Mouse (Mus musculus): Measurements from ENCODE around the gene Tmie. TPM values are rescaled to one million over a fixed set of nuclear protein-coding genes. Genes with fewer than 3 reads are reported as not detected.

Tmie gene
- polyA plus RNA-seq, 1 experiment from 2014 or later: 1.5 TPM

GRCm38 (mm10) chr9:110907838-110908630 is 28.1 kb upstream of the Tmie start:
- Histone ChIP-seq H3K27ac (ENCODE audit: low read length) (no peak overlapping the region), H3K4me2 (ENCODE audit: low read depth, low read length) (no peak overlapping the region), H3K36me3 (ENCODE audit: control insufficient read depth, insufficient read depth, low read length) (no peaks in the 10 kb centered on the region), H3K4me3 (ENCODE audit: low read length) (no peak overlapping the region), H3K9me3 (ENCODE audit: control insufficient read depth, low read length) (no peaks in the 10 kb centered on the region), H3K9ac (ENCODE audit: low read length) (no peak overlapping the region), H3K27me3 (ENCODE audit: control insufficient read depth, insufficient read depth, low read depth, low read length) (no peaks in the 10 kb centered on the region), H3K4me1 (replicated peaks; ENCODE audit: control insufficient read depth, insufficient read depth, low read length) (no peaks in the 10 kb centered on the region)
- ATAC-seq (ENCODE audit: low read depth): no peak
- 74% methylated on average over 4 of the region's 4 CpGs for WGBS

GRCm38 (mm10) chr9:110907201-110907837 is 27.4 kb upstream of the Tmie start:
- no peaks in the 10 kb centered on the region for H3K36me3 ChIP-seq (ENCODE audit: control insufficient read depth, insufficient read depth, low read length)
- ATAC-seq (ENCODE audit: low read depth): no peak
- no peaks in the 10 kb centered on the region for H3K27me3 ChIP-seq (ENCODE audit: control insufficient read depth, insufficient read depth, low read depth, low read length)
- H3K4me3 ChIP-seq (ENCODE audit: low read length): no peak overlapping the region
- no peaks in the 10 kb centered on the region for H3K9me3 ChIP-seq (ENCODE audit: control insufficient read depth, low read length)
- H3K4me1 ChIP-seq (replicated peaks; ENCODE audit: control insufficient read depth, insufficient read depth, low read length): no peaks in the 10 kb centered on the region
- H3K9ac ChIP-seq (ENCODE audit: low read length): no peak overlapping the region
- H3K4me2 ChIP-seq (ENCODE audit: low read depth, low read length): no peak overlapping the region
- no peak overlapping the region for H3K27ac ChIP-seq (ENCODE audit: low read length)
- 86% methylated on average over 11 of the region's 11 CpGs for WGBS

GRCm38 (mm10) chr9:110902271-110902670 is 22.4 kb upstream of the Tmie start:
- 73% methylated on average over 4 of the region's 4 CpGs for WGBS
- H3K4me3 ChIP-seq (ENCODE audit: low read length): no peak overlapping the region
- H3K36me3 ChIP-seq (ENCODE audit: control insufficient read depth, insufficient read depth, low read length): peaks cover 5% of the 10 kb centered on the region; the same call in 1 of the 2 replicates
- no peak overlapping the region for H3K27ac ChIP-seq (ENCODE audit: low read length)
- 0 out of 2 replicates have a peak, but pooled peaks cover 3% of the 10 kb centered on the region for H3K4me1 ChIP-seq (replicated peaks; ENCODE audit: control insufficient read depth, insufficient read depth, low read length)
- no peak for ATAC-seq (ENCODE audit: low read depth)
- no peaks in the 10 kb centered on the region for H3K9me3 ChIP-seq (ENCODE audit: control insufficient read depth, low read length)
- no peak overlapping the region for H3K9ac ChIP-seq (ENCODE audit: low read length)
- no peaks in the 10 kb centered on the region for H3K27me3 ChIP-seq (ENCODE audit: control insufficient read depth, insufficient read depth, low read depth, low read length)
- no peak overlapping the region for H3K4me2 ChIP-seq (ENCODE audit: low read depth, low read length)

GRCm38 (mm10) chr9:110901204-110901603 is 21.3 kb upstream of the Tmie start:
- ATAC-seq (ENCODE audit: low read depth): no peak
- WGBS: 85% methylated on average over 6 of the region's 6 CpGs
- H3K4me1 ChIP-seq (replicated peaks; ENCODE audit: control insufficient read depth, insufficient read depth, low read length): peaks cover 3% of the 10 kb centered on the region; the same call in 1 of the 2 replicates

GRCm38 (mm10) chr9:110899451-110900008 is 19.6 kb upstream of the Tmie start:
- Histone ChIP-seq H3K9me3 (ENCODE audit: control insufficient read depth, low read length) (no peaks in the 10 kb centered on the region), H3K4me1 (replicated peaks; ENCODE audit: control insufficient read depth, insufficient read depth, low read length) (peaks cover 3% of the 10 kb centered on the region; the same call in 1 of the 2 replicates)
- no peak for ATAC-seq (ENCODE audit: low read depth)

More at GRCm38 (mm10) chr9:110901204-110901603, 21.3 kb upstream of the Tmie start:
- H3K27me3 ChIP-seq (ENCODE audit: control insufficient read depth, insufficient read depth, low read depth, low read length): no peaks in the 10 kb centered on the region
- no peaks in the 10 kb centered on the region for H3K9me3 ChIP-seq (ENCODE audit: control insufficient read depth, low read length)
- H3K9ac ChIP-seq (ENCODE audit: low read length): no peak overlapping the region
- H3K36me3 ChIP-seq (ENCODE audit: control insufficient read depth, insufficient read depth, low read length): peaks cover 5% of the 10 kb centered on the region; the same call in 1 of the 2 replicates
- H3K27ac ChIP-seq (ENCODE audit: low read length): no peak overlapping the region
- no peak overlapping the region for H3K4me2 ChIP-seq (ENCODE audit: low read depth, low read length)
- no peak overlapping the region for H3K4me3 ChIP-seq (ENCODE audit: low read length)

GRCm38 (mm10) chr9:110896595-110896994 is 16.7 kb upstream of the Tmie start:
- WGBS: 9% methylated on average over 6 of the region's 6 CpGs
- peak overlapping the region; percentile 7; the same call in 1 of the 2 replicates for H3K4me2 ChIP-seq (ENCODE audit: low read depth, low read length)
- H3K4me3 ChIP-seq (ENCODE audit: low read length): no peak overlapping the region
- peaks cover 3% of the 10 kb centered on the region; the same call in 1 of the 2 replicates for H3K4me1 ChIP-seq (replicated peaks; ENCODE audit: control insufficient read depth, insufficient read depth, low read length)
- H3K9me3 ChIP-seq (ENCODE audit: control insufficient read depth, low read length): no peaks in the 10 kb centered on the region
- peak; percentile 27; the same call in 1 of the 2 replicates for ATAC-seq (ENCODE audit: low read depth)
- peaks cover 8% of the 10 kb centered on the region for H3K36me3 ChIP-seq (ENCODE audit: control insufficient read depth, insufficient read depth, low read length)
- no peak overlapping the region for H3K9ac ChIP-seq (ENCODE audit: low read length)
- H3K27ac ChIP-seq (ENCODE audit: low read length): no peak overlapping the region
- no peaks in the 10 kb centered on the region for H3K27me3 ChIP-seq (ENCODE audit: control insufficient read depth, insufficient read depth, low read depth, low read length)

More at GRCm38 (mm10) chr9:110899451-110900008, 19.6 kb upstream of the Tmie start:
- H3K9ac ChIP-seq (ENCODE audit: low read length): no peak overlapping the region
- no peaks in the 10 kb centered on the region for H3K27me3 ChIP-seq (ENCODE audit: control insufficient read depth, insufficient read depth, low read depth, low read length)
- no peak overlapping the region for H3K27ac ChIP-seq (ENCODE audit: low read length)
- H3K4me2 ChIP-seq (ENCODE audit: low read depth, low read length): no peak overlapping the region
- peaks cover 5% of the 10 kb centered on the region; the same call in 1 of the 2 replicates for H3K36me3 ChIP-seq (ENCODE audit: control insufficient read depth, insufficient read depth, low read length)
- no peak overlapping the region for H3K4me3 ChIP-seq (ENCODE audit: low read length)
- 37% methylated on average over 10 of the region's 10 CpGs for WGBS

- Histone ChIP-seq H3K4me2 (ENCODE audit: low read depth, low read length) (no peak overlapping the region), H3K4me3 (ENCODE audit: low read length) (no peak overlapping the region), H3K27me3 (ENCODE audit: control insufficient read depth, insufficient read depth, low read depth, low read length) (no peaks in the 10 kb centered on the region), H3K4me1 (replicated peaks; ENCODE audit: control insufficient read depth, insufficient read depth, low read length) (peaks cover 3% of the 10 kb centered on the region; the same call in 1 of the 2 replicates), H3K36me3 (ENCODE audit: control insufficient read depth, insufficient read depth, low read length) (peaks cover 8% of the 10 kb centered on the region), H3K9ac (ENCODE audit: low read length) (no peak overlapping the region), H3K9me3 (ENCODE audit: control insufficient read depth, low read length) (no peaks in the 10 kb centered on the region), H3K27ac (ENCODE audit: low read length) (no peak overlapping the region)
- WGBS: 15% methylated on average over 7 of the region's 7 CpGs
- ATAC-seq (ENCODE audit: low read depth): no peak
Observed at GRCm38 (mm10) chr9:110895994-110896393, 16.1 kb upstream of the Tmie start.

- Histone ChIP-seq H3K27ac (ENCODE audit: low read length) (no peak overlapping the region), H3K36me3 (ENCODE audit: control insufficient read depth, insufficient read depth, low read length) (peaks cover 8% of the 10 kb centered on the region), H3K4me3 (ENCODE audit: low read length) (no peak overlapping the region), H3K4me2 (ENCODE audit: low read depth, low read length) (no peak overlapping the region), H3K9me3 (ENCODE audit: control insufficient read depth, low read length) (no peaks in the 10 kb centered on the region), H3K4me1 (replicated peaks; ENCODE audit: control insufficient read depth, insufficient read depth, low read length) (peaks cover 3% of the 10 kb centered on the region; the same call in 1 of the 2 replicates), H3K9ac (ENCODE audit: low read length) (no peak overlapping the region), H3K27me3 (ENCODE audit: control insufficient read depth, insufficient read depth, low read depth, low read length) (no peaks in the 10 kb centered on the region)
- 52% methylated on average over 5 of the region's 5 CpGs for WGBS
- no peak for ATAC-seq (ENCODE audit: low read depth)
Observed at GRCm38 (mm10) chr9:110895507-110895906, 15.6 kb upstream of the Tmie start.

GRCm38 (mm10) chr9:110893429-110893828 is 13.5 kb upstream of the Tmie start:
- Histone ChIP-seq H3K9me3 (ENCODE audit: control insufficient read depth, low read length) (no peaks in the 10 kb centered on the region), H3K27me3 (ENCODE audit: control insufficient read depth, insufficient read depth, low read depth, low read length) (no peaks in the 10 kb centered on the region), H3K27ac (ENCODE audit: low read length) (no peak overlapping the region), H3K36me3 (ENCODE audit: control insufficient read depth, insufficient read depth, low read length) (peaks cover 3% of the 10 kb centered on the region; the same call in 1 of the 2 replicates), H3K9ac (ENCODE audit: low read length) (no peak overlapping the region), H3K4me1 (replicated peaks; ENCODE audit: control insufficient read depth, insufficient read depth, low read length) (no peaks in the 10 kb centered on the region; the same call in 1 of the 2 replicates), H3K4me3 (ENCODE audit: low read length) (no peak overlapping the region), H3K4me2 (ENCODE audit: low read depth, low read length) (no peak overlapping the region)
- no peak for ATAC-seq (ENCODE audit: low read depth)
- 71% methylated on average over 10 of the region's 10 CpGs for WGBS
